Mouse (Mus musculus): ENCODE measurements around the gene Cdan1.

DNA sequence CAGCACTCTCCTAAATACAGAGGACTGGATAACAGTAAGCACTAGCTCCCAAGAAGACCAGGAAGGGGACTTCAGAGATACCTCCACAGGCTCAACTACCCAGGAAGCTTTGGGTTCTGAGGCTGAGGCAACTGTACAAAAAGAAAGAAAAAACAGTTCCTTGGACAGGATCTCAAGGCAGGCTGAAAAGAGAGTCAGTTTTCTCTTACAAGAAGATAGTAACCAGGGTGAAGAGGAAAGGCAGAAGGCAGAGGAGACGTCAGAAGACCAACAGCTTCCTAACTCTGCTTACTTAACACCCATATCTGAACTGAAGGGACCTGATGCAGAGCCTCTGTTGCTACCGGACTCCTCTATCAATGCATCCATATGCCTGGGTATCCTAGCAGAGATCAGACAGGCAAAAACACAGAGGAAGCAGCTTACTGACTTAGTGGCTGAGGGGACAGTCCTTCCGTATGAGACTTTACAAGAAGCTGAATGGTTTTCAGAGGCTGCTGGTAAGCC is 149.5 kb downstream of the Cdan1 start:
- TF ChIP-seq CTCF (IDR thresholded peaks at IDR 0.05; ENCODE audit: low read depth), result no peak
- TF ChIP-seq EP300 (IDR thresholded peaks at IDR 0.05; ENCODE audit: low read depth), result no peak

Measured in heart, postnatal 0 days (tissue).